Mouse (Mus musculus): ENCODE measurements around the gene Gm20388. TPM values are rescaled to one million over a fixed set of nuclear protein-coding genes. Genes with fewer than 3 reads are reported as not detected.

The Gm20388 gene
- polyA plus RNA-seq, 1 experiment from 2014 or later = 1.7 TPM

GRCm38 (mm10) chr8:122443262-122444006 lies 2532.8 kb downstream of the Gm20388 start, which contains the start of gene Mvd:
TSS of gene Mvd (minus strand) at chr8:122443422.
- under 1% methylated on average over 47 of the region's 47 CpGs for WGBS
- Histone ChIP-seq H3K27me3 (ENCODE audit: insufficient read depth, poor library complexity, severe bottlenecking) (no peaks in the 10 kb centered on the region), H3K36me3 (peaks cover 20% of the 10 kb centered on the region), H3K9me3 (no peaks in the 10 kb centered on the region), H3K4me3 (peak within 1 kb of the TSS; percentile 88), H3K4me1 (replicated peaks) (peaks cover 33% of the 10 kb centered on the region), H3K27ac (peak within 1 kb of the TSS; percentile 92)
- DNase-seq (ENCODE audit: low spot score) = peak; percentile 100

- Histone ChIP-seq H3K27me3 (ENCODE audit: insufficient read depth, poor library complexity, severe bottlenecking) (no peaks in the 10 kb centered on the region), H3K4me3 (peak overlapping the region; percentile 88), H3K9me3 (no peaks in the 10 kb centered on the region), H3K36me3 (peaks cover 12% of the 10 kb centered on the region), H3K27ac (peak overlapping the region; percentile 92), H3K4me1 (replicated peaks) (peaks cover 32% of the 10 kb centered on the region)
- WGBS = 39% methylated on average over 19 of the region's 19 CpGs
- DNase-seq (ENCODE audit: low spot score) = peak; percentile 67
Observed at GRCm38 (mm10) chr8:122444058-122444748, 2533.6 kb downstream of the Gm20388 start.

- 65% methylated on average over 3 of the region's 3 CpGs for WGBS
- H3K4me1 ChIP-seq (replicated peaks) = peaks cover 32% of the 10 kb centered on the region
- H3K27ac ChIP-seq = peak overlapping the region; percentile 3; the same call in 1 of the 2 replicates
- no peaks in the 10 kb centered on the region for H3K27me3 ChIP-seq (ENCODE audit: insufficient read depth, poor library complexity, severe bottlenecking)
- H3K36me3 ChIP-seq = peaks cover 2% of the 10 kb centered on the region
- H3K4me3 ChIP-seq = no peak overlapping the region
- DNase-seq (ENCODE audit: low spot score) = no peak
- no peaks in the 10 kb centered on the region for H3K9me3 ChIP-seq
Observed at GRCm38 (mm10) chr8:122445203-122445602, 2534.6 kb downstream of the Gm20388 start.

GRCm38 (mm10) chr8:122451161-122451703 lies 2540.6 kb downstream of the Gm20388 start:
- H3K4me1 ChIP-seq (replicated peaks) = 0 out of 2 replicates have a peak, but pooled peaks cover under 1% of the 10 kb centered on the region
- H3K36me3 ChIP-seq = no peaks in the 10 kb centered on the region
- WGBS = 83% methylated on average over 7 of the region's 7 CpGs
- no peak overlapping the region for H3K4me3 ChIP-seq
- H3K27ac ChIP-seq = no peak overlapping the region
- peaks cover 12% of the 10 kb centered on the region; the same call in 1 of the 2 replicates for H3K27me3 ChIP-seq (ENCODE audit: insufficient read depth, poor library complexity, severe bottlenecking)
- no peak for DNase-seq (ENCODE audit: low spot score)
- no peaks in the 10 kb centered on the region for H3K9me3 ChIP-seq

- 86% methylated on average over 10 of the region's 10 CpGs for WGBS
Observed at GRCm38 (mm10) chr8:122452154-122452553, 2541.5 kb downstream of the Gm20388 start.

GRCm38 (mm10) chr8:122454409-122454808 lies 2543.8 kb downstream of the Gm20388 start:
- Histone ChIP-seq H3K4me3 (no peak overlapping the region), H3K27ac (no peak overlapping the region), H3K9me3 (no peaks in the 10 kb centered on the region), H3K27me3 (ENCODE audit: insufficient read depth, poor library complexity, severe bottlenecking) (peaks cover 44% of the 10 kb centered on the region), H3K4me1 (replicated peaks) (no peaks in the 10 kb centered on the region), H3K36me3 (no peaks in the 10 kb centered on the region)
- no peak for DNase-seq (ENCODE audit: low spot score)
- 89% methylated on average over 6 of the region's 6 CpGs for WGBS

More at GRCm38 (mm10) chr8:122452154-122452553, 2541.5 kb downstream of the Gm20388 start:
- H3K27me3 ChIP-seq (ENCODE audit: insufficient read depth, poor library complexity, severe bottlenecking) = peaks cover 21% of the 10 kb centered on the region; the same call in 1 of the 2 replicates
- no peak for DNase-seq (ENCODE audit: low spot score)
- H3K27ac ChIP-seq = no peak overlapping the region
- no peaks in the 10 kb centered on the region for H3K4me1 ChIP-seq (replicated peaks)
- H3K4me3 ChIP-seq = no peak overlapping the region
- no peaks in the 10 kb centered on the region for H3K9me3 ChIP-seq
- H3K36me3 ChIP-seq = no peaks in the 10 kb centered on the region

- DNase-seq (ENCODE audit: low spot score) = no peak
- H3K4me1 ChIP-seq (replicated peaks) = peaks cover 23% of the 10 kb centered on the region
- 78% methylated on average over 11 of the region's 11 CpGs for WGBS
- H3K9me3 ChIP-seq = no peaks in the 10 kb centered on the region
- H3K27ac ChIP-seq = no peak overlapping the region
- H3K4me3 ChIP-seq = no peak overlapping the region
- no peaks in the 10 kb centered on the region for H3K36me3 ChIP-seq
- H3K27me3 ChIP-seq (ENCODE audit: insufficient read depth, poor library complexity, severe bottlenecking) = peaks cover 71% of the 10 kb centered on the region
Observed at GRCm38 (mm10) chr8:122457171-122457570, 2546.5 kb downstream of the Gm20388 start.

- H3K27me3 ChIP-seq (ENCODE audit: insufficient read depth, poor library complexity, severe bottlenecking) = peaks cover 85% of the 10 kb centered on the region
- DNase-seq (ENCODE audit: low spot score) = peak; percentile 20
Observed at GRCm38 (mm10) chr8:122459218-122459900, 2548.7 kb downstream of the Gm20388 start.

GRCm38 (mm10) chr8:122459990-122460389 lies 2549.3 kb downstream of the Gm20388 start:
- peaks cover 47% of the 10 kb centered on the region for H3K4me1 ChIP-seq (replicated peaks)

More at GRCm38 (mm10) chr8:122459218-122459900, 2548.7 kb downstream of the Gm20388 start:
- Histone ChIP-seq H3K4me1 (replicated peaks) (peaks cover 42% of the 10 kb centered on the region), H3K4me3 (0 out of 2 replicates have a peak overlapping the region, but pooled peaks have one; percentile 50), H3K36me3 (no peaks in the 10 kb centered on the region), H3K27ac (no peak overlapping the region), H3K9me3 (no peaks in the 10 kb centered on the region)
- WGBS = 61% methylated on average over 6 of the region's 6 CpGs

GRCm38 (mm10) chr8:122460524-122461472 lies 2550.2 kb downstream of the Gm20388 start, which contains the start of gene Snai3:
TSS of gene Snai3 (minus strand) at chr8:122460733.
- peaks cover 50% of the 10 kb centered on the region for H3K4me1 ChIP-seq (replicated peaks)
- H3K36me3 ChIP-seq = peaks cover 5% of the 10 kb centered on the region
- peak within 1 kb of the TSS; percentile 50 for H3K4me3 ChIP-seq
- H3K9me3 ChIP-seq = no peaks in the 10 kb centered on the region
- H3K27me3 ChIP-seq (ENCODE audit: insufficient read depth, poor library complexity, severe bottlenecking) = peaks cover 80% of the 10 kb centered on the region
- 3% methylated on average over 56 of the region's 56 CpGs for WGBS
- DNase-seq (ENCODE audit: low spot score) = peak; percentile 50
- H3K27ac ChIP-seq = peak within 1 kb of the TSS; percentile 41; the same call in 1 of the 2 replicates

More at GRCm38 (mm10) chr8:122459990-122460389, 2549.3 kb downstream of the Gm20388 start:
- Histone ChIP-seq H3K36me3 (no peaks in the 10 kb centered on the region), H3K4me3 (peak overlapping the region; percentile 50), H3K9me3 (no peaks in the 10 kb centered on the region), H3K27ac (no peak overlapping the region), H3K27me3 (ENCODE audit: insufficient read depth, poor library complexity, severe bottlenecking) (peaks cover 80% of the 10 kb centered on the region)
- no peak for DNase-seq (ENCODE audit: low spot score)
- 32% methylated on average over 7 of the region's 7 CpGs for WGBS

GRCm38 (mm10) chr8:122461473-122462148 lies 2551.0 kb downstream of the Gm20388 start:
- Histone ChIP-seq H3K4me3 (no peak overlapping the region), H3K9me3 (no peaks in the 10 kb centered on the region), H3K36me3 (peaks cover 12% of the 10 kb centered on the region), H3K27me3 (ENCODE audit: insufficient read depth, poor library complexity, severe bottlenecking) (peaks cover 72% of the 10 kb centered on the region), H3K4me1 (replicated peaks) (peaks cover 50% of the 10 kb centered on the region), H3K27ac (no peak overlapping the region)
- no peak for DNase-seq (ENCODE audit: low spot score)
- 63% methylated on average over 11 of the region's 11 CpGs for WGBS

All from hindbrain, embryonic 10.5 days (tissue).